Comparison of ENCODE assay signal across 25 mouse cellular contexts in genomic region chrX:157268141-157268540, GRCm38 (mm10).
"Had no signal": no experiment of that assay in that cellular context is flagged by ENCODE, and none has a peak within 500 bp of the region (broad histone marks: within the 10 kb centered on the region; RNA-seq: fewer than 3 reads in every experiment).

No protein-coding gene starts in this region.

- H3K4me2 ChIP-seq: heart, embryonic 12.5 days; hindbrain, embryonic 13.5 days; hindbrain, embryonic 15.5 days; intestine, embryonic 15.5 days; limb, embryonic 13.5 days; limb, embryonic 15.5 days; liver, embryonic 12.5 days had no signal

- H3K36me3 ChIP-seq: heart, embryonic 10.5 days; heart, embryonic 12.5 days; hindbrain, embryonic 10.5 days; hindbrain, embryonic 13.5 days; hindbrain, embryonic 15.5 days; intestine, embryonic 15.5 days; limb, embryonic 13.5 days; limb, embryonic 15.5 days; liver, embryonic 12.5 days had no signal

- H3K9me3 ChIP-seq: heart, embryonic 10.5 days; heart, embryonic 12.5 days; hindbrain, embryonic 10.5 days; hindbrain, embryonic 13.5 days; hindbrain, embryonic 15.5 days; intestine, embryonic 15.5 days; limb, embryonic 13.5 days; limb, embryonic 15.5 days; liver, embryonic 12.5 days had no signal

- ATAC-seq: inflammation-experienced regulatory T-cells, adult 6 months; intestine, embryonic 15.5 days; intestine, postnatal 0 days; liver, embryonic 12.5 days had no signal

- H3K4me1 ChIP-seq: heart, embryonic 10.5 days; heart, embryonic 12.5 days; hindbrain, embryonic 10.5 days; hindbrain, embryonic 13.5 days; hindbrain, embryonic 15.5 days; intestine, embryonic 15.5 days; limb, embryonic 13.5 days; limb, embryonic 15.5 days; liver, embryonic 12.5 days had no signal

- H3K9ac ChIP-seq: heart, embryonic 12.5 days; hindbrain, embryonic 13.5 days; hindbrain, embryonic 15.5 days; intestine, embryonic 15.5 days; limb, embryonic 13.5 days; limb, embryonic 15.5 days; liver, embryonic 12.5 days; liver, embryonic 14.5 days had no signal

- H3K27me3 ChIP-seq: heart, embryonic 12.5 days; hindbrain, embryonic 13.5 days; hindbrain, embryonic 15.5 days; intestine, embryonic 15.5 days; limb, embryonic 13.5 days; limb, embryonic 15.5 days; liver, embryonic 12.5 days had no signal

- DNase-seq: gastrocnemius, adult 2 months; gastrocnemius, postnatal 10 days; gastrocnemius, postnatal 25 days; heart, adult 18-20 months; heart, postnatal 10 days; heart, postnatal 4 days; kidney, adult 18-20 months; kidney, adult 8-10 months; kidney, postnatal 10 days; kidney, postnatal 25 days; kidney, postnatal 4 days; left cerebral cortex, postnatal 4 days had no signal

- H3K27ac ChIP-seq: gastrocnemius, adult 2 months; heart, embryonic 10.5 days; hindbrain, embryonic 10.5 days; hindbrain, embryonic 13.5 days; hindbrain, embryonic 15.5 days; intestine, embryonic 15.5 days; layer of hippocampus, adult 2 months; limb, embryonic 13.5 days; limb, embryonic 15.5 days; liver, embryonic 12.5 days; liver, embryonic 14.5 days had no signal

- H3K4me3 ChIP-seq: gastrocnemius, adult 2 months; heart, embryonic 10.5 days; heart, embryonic 12.5 days; hindbrain, embryonic 10.5 days; hindbrain, embryonic 13.5 days; hindbrain, embryonic 15.5 days; intestine, embryonic 15.5 days; layer of hippocampus, adult 2 months; limb, embryonic 13.5 days; limb, embryonic 15.5 days; liver, embryonic 12.5 days had no signal
